Mouse (Mus musculus) megakaryocyte, embryonic 14.5 days (primary cell): ENCODE data around the gene Gm21830.
"Not testable (repeated sequence)": the region's sequence is repeated elsewhere in the genome, so short reads cannot be mapped to it uniquely, and the experiment has no call there.

ENCODE experiments used
- FLI1 ChIP-seq: IDR thresholded peaks from 2 replicates; pipeline ENCODE4 v1.6.1; 2012; ENCODE audit warnings: low read length, inconsistent platforms, mixed read lengths
- GATA1 ChIP-seq: IDR thresholded peaks from 3 replicates; pipeline ENCODE4 v1.6.1; 2012; ENCODE audit warnings: mixed read lengths, low read length, inconsistent platforms, borderline replicate concordance

DNA sequence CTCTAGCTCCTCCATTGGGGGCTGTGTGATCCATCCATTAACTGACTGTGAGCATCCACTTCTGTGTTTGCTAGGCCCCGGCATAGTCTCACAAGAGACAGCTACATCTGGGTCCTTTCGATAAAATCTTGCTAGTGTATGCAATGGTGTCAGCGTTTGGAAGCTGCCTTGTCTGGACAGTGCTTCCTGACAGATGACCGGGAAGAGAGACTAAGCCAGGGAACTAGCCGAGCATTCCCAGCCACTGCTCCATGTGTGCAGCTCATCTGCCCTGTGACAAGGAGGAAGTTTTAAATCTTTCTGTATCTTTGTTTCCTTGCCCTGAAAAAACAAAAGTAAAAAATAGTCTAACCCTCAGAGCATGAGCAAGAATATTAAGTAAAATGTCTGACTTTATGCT is 56.5 kb downstream of the Gm21830 start:
- not testable (repeated sequence) for TF ChIP-seq FLI1, GATA1
